Mouse (Mus musculus) cerebellum, adult (tissue): ENCODE data around the gene Usp24.
A peak's percentile ranks its signal among the peaks of the same experiment; 100 is the strongest.

ENCODE experiments used
- ATAC-seq: cut with Nextera tagmentation; 2 replicates; pipeline ENCODE4 v1.9.2; 2017; ENCODE audit warnings: mild to moderate bottlenecking, moderate library complexity, mixed read lengths; ENCODE audit not compliant: insufficient number of reproducible peaks, low FRiP score, low TSS enrichment

Gene Usp24

DNA sequence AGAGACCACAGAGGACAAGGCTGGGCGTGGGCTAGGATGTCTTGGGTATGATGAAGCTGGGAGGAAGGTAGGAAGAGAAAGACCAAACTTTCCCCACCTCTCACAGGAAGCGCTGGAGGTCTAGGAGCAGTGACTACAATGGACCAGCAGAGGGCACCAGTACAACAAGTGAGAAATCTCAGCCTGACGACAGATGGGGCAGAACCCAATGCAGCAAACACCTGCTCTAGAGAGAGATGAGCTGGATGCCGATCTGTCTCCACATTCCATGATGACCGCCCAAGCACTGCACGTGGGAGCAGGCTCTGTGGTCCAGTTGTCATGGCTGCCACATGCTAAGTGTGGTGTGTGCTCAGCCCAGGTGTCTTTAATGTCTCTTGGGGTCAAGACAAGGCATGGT lies 158.2 kb downstream of the Usp24 start:
- peak; percentile 50 for ATAC-seq

DNA sequence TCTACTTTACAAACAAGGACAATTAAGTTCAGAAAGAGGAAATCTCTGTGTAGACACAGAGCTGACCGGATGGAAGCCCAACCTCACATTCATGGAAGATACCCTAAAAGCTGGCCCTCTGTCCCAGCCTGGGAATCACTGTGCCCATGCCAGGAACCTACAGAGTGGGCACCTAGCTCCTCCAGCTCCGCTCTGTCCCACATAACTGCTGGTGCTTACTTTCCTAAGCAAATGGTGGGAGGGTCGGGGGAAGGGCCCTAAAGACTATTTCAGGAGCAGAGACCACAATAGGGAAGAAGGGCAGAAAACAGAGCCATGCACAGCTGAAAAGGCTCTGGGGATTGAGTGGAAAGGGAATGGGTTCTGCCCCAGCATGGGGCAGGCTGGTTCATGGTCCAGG lies 164.5 kb downstream of the Usp24 start:
- ATAC-seq = no peak

DNA sequence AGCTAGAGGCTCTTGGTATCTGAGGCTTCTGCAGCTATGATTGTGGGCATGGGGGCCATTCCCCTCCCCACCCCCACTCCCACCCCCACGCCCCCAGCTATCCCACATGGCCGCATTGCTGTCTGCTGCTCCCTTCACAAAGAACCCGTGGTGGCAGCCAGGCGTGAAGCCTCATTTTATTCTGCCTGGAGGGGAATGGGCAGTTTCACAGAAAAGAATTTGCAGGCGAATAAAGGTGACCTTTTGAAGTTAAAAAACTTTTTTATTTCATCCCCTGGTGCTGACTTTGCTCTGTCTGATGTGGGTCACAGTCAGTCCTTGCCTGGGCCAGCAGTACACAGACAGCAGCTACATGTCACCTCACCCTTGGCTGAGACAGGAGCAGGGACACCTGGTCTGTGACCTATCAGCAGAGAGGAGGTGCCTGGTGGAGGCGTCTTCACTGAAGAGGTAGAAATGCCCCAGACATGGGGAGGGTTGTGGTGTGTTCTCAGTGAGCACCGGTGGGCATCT lies 167.3 kb downstream of the Usp24 start:
- ATAC-seq = no peak

DNA sequence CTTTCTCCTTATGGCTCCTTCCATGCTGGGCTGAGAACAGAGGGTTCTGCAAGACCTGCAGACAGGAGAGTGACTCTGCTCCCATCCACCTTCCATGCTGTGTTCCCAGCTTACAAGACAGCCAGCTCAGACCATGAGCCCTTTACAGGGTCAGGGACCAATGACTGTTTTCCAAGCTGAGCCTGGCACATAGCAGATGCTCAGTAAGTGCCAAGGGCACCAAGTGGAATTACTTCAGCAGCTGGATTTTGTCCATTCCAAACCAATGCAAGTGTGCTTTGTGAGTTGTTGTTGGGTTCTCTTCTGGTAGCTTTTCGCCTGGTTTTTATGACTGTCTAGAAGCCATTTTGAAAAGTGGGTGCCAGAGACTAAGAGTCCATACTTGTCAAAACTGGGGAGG lies 167.8 kb downstream of the Usp24 start:
- ATAC-seq = no peak

DNA sequence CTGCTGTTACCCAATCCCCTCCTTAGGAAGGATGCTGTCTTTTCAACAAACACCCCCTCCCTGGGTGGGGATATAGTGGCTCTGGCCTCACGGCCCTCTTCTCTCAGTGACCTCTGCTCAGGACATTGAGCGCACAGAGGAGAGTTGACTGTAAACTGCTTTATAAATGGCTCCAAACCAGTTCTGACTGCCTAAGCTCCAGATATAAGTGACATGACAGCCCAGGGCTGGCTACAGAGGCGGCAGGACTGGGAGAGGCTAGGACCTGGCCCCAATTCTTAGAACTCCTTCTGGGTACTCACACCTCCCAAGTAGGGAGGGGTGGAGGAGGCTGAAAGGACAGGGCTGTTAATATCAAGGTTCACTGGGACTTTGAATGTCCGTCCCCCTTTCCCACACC lies 174.6 kb downstream of the Usp24 start:
- no peak for ATAC-seq
